Mouse (Mus musculus) common myeloid progenitor, adult 5-6 weeks (primary cell): ENCODE data around the gene Sf3a3. TPM values are rescaled to one million over a fixed set of nuclear protein-coding genes. Genes with fewer than 3 reads are reported as not detected.
"Not testable (repeated sequence)": the region's sequence is repeated elsewhere in the genome, so short reads cannot be mapped to it uniquely, and the experiment has no call there.

ENCODE experiments used
- ATAC-seq: replicated peaks from 2 replicates; pipeline ENCODE4 v1.8.0; 2016; ENCODE audit warnings: low read depth, mild to moderate bottlenecking, moderate TSS enrichment, inconsistent platforms; ENCODE audit not compliant: poor library complexity, severe bottlenecking
- total RNA-seq: library from RNA; stranded (forward); fragments of 200-1000, 187-1606 nt; gene quantifications from 2 replicates; pipeline ENCODE4 v1.2.3, GENCODE M21; 2017

The Sf3a3 gene
- total RNA-seq, 1 experiment from 2014 or later: 162 TPM

DNA sequence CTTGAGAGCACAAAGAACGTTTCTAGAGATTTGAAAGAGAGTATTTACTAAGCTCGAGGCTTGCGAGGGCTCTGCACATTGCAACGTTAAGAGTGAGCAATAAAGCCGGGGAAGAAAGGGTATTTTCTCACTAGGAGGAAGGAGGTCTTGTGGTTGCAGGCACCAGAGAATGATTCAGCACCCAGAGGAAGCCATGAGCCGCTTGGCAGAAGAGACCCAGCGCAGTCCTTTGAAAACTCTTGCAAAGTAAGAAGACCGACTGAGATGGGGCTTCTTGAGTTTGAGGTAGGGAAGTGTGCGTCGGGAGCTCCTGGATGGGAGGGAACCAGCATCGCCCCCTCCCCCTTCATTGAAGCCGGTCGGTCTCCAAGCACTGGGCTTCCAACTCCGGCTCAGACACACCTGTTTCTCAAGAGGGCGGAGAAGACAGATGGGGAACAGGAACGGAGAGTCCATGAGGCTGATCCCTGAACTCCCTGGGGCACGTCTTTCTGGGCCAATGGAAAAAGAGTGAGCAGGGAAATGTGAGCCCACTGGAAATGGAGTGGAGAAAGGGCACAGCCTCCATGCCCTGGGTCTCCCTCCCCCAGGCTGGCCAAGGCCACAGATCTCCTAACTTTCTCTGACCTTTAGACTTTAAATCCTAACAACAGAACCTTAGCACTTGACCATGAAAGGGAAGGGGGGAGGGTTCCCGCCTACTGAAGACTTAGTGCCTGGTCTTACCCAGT lies 18.6 kb upstream of the Sf3a3 start:
- ATAC-seq: peak; percentile 42

DNA sequence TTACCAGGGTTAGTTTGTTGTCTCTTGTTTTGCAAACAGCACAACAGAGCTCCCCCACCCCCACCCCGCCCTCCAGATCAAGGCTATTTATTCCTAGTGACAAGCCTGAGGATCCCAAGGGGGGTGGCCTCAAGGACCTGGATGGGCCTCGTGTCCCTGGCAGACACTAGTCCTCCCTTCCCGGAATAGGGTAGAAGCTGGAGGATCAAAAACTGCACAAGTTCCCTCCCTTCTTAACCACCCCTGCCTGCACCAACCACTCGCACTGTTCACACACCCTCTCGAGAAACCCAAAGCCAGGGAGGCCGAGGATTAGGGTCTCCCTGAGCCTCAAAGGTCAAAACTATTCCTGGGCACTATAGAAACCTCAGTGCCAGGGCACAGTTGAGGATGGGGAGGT lies 14.8 kb upstream of the Sf3a3 start:
- ATAC-seq: no peak

DNA sequence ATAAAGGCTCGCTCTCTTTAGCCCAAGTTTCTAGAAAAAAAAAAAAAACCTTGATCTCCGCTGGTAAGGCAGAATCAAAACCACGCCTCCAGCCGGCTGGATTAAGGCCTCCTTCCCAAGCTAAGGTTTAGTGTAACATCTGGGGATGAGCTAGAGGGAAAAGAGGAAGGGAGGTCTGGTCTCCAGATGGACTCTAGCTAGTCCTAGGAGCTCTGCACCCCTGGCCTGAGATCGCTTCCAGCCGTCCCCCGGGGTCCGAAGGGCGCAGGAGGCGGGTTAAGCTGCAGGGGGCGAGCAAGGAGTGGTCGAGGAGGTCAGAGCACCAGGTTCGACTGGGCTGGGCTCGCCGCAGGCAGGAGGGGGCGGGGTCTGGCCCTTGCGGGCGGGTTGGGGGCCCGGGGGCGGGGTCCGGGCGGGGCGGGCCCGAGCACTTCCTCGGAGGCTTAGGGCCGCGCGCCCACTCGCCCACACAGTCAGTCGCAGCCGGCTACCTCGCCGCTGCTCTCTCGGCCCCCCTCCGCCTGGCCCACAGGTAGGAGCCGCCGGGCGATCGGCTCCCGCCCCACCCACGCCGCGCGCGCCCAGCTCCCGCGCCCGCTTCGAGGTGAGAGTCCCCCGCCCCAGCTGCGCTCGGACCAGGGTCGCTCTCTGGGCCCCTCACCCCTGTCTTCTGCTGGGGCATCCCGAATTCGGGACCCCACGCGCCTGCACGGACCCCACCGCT lies 14.2 kb upstream of the Sf3a3 start, which contains the start of gene Fhl3:
Gene Fhl3 (plus strand): TSS at position 454 of the 724 bp plus-strand sequence.
- ATAC-seq: peak; percentile 45

DNA sequence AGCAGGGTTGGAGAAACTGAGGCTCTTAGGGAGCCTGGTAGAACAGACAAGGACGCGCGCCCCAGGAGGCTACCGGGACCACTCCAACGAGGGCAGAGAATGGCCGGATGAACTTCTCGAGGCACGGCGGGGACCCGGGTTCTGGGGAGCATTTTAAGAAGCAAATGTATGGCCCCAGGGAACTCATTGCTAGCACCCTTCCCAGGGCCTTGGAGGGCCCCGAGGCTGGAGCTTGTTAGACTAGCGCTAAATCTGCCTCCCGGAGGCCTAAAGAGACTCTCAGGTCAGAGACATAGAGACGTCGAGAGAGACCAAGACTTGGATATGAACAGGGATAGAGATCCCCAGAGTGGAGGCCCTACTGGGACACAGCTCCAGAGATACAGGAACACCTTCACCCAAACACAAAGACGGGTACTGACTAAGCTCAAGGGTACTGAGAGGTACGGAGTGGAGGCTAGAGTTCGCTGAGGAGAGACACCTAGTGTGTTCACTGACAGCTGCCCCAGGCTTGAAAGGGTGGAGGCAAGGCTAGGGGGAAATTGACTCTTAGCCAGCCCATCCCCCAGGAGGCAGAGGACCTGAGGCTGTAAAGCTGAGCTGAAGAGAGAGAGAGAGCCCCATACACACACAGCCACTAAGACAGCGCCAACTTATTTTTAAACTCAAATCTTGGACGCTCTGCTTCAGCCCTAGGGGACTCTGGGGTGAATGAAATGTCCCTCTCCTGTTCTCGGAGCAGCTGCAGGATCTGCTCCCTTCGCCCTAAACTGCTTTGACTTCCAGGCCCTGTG lies 13.3 kb upstream of the Sf3a3 start:
- no peak; the same call in 1 of the 2 replicates for ATAC-seq

DNA sequence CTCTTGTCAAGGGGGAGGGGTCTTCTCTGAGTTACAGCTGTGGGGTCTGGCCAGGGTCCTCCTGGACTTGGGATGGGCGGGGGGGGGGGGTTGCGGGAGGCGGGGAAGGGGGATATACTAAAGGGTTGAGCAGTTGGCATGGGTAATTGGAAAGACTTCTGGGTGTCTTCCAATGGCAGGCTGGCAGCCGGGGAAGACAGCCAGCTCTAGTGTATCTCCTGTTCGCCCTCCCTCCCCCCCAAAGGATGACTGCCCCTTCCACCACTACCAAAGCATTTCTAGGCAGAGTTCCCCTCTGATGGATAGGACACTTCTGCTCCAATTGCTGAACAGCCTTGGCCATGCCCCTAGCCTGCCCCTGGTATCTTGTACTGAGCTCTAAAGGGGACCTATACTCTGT lies 12.7 kb upstream of the Sf3a3 start:
- no peak for ATAC-seq

DNA sequence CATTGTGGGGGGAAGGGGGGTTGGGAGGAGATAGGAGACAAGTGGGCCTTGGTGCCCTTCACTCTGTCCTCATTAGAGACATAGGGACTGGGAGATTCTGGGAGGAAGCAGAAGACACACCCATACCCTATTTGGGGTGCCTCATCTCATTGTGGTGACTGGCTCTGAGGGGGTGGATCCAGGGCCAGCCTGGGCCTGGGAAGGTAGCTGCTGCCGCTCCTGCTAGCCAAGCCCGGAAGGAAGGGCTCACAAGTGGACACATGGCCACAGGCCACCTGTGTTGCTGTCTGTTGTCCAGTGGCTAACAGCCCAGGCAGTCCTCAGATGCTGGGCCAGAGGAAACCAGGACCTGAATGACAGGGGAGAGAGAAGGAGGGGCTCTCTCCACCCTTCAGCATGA lies 11.2 kb upstream of the Sf3a3 start:
- peak; percentile 26; the same call in 1 of the 2 replicates for ATAC-seq

DNA sequence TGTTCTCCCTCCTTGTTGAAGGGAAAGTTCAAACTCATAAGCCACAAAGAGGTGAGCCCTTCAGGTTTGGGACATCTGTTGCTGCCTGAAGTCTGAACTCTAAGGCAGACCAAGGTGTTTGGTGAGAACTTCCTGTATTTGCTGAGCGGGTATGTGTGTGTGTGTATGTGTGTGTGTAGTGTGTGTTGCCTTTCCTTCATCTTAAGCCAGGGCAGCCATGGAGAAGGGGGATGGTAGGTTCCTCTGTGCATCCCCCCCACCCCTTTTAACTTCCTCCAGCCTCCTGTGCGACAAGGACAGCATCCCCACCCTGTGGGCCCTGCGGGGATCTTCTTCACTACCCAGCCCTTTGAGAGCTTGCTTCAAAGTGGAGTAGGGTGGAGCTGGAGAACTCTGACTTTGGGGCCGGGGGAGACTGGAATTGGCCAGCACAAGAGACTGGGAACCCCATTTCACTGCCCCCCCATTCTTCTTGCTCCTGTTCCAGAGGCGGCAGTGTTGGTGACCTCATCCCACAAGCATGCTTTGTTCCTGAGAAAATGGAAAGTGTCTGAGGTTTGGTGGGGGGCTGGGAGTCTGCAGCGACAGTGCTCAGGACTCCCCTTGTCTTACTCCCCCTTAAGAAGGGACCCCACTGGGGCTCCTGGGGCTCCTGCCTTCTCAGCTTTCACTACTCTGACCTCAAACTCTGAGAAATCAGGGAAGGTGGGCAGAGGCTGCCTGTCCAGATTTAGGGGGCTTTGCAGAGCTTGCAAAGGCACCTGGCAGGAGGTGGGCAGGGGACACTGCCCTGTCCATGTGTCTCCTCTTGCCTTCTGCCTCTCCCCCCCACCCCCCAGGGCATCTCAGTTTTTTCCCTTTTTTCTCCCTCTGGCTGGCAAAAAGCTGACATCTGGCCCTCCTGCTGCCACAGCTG lies 10.4 kb upstream of the Sf3a3 start:
- no peak for ATAC-seq

DNA sequence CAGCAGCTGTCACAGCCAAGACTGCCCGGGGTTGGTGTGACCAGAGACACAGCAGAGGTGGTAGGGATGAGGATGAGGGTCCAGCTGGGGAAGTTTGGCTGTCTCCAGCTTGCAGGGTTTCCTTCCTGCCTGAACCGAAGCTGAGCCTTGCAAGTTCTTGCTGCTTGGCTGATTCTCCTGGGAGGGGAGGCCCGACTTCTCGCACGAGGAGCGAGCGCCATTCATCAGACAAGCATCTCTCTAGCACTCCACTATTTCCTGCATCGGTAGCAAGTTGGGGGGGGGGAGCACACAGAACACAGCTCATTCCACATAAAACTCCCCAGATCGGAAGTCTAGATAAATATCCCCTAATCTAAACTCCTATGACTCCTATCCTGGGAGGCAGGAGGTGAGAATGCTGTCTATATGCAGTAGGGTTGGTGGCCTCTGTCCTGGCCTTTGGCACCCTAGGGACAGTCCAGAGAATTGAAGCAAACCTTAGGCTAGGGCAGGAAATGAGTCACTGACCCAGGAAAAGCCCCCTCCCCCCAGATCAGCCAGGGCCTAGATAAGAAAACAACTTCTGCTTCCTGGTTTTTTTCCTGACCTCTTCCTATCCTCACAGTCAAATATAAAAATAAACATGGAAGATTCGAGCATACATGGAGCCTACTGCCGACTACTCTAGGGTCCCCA lies 9.6 kb upstream of the Sf3a3 start:
- peak; percentile 17 for ATAC-seq

DNA sequence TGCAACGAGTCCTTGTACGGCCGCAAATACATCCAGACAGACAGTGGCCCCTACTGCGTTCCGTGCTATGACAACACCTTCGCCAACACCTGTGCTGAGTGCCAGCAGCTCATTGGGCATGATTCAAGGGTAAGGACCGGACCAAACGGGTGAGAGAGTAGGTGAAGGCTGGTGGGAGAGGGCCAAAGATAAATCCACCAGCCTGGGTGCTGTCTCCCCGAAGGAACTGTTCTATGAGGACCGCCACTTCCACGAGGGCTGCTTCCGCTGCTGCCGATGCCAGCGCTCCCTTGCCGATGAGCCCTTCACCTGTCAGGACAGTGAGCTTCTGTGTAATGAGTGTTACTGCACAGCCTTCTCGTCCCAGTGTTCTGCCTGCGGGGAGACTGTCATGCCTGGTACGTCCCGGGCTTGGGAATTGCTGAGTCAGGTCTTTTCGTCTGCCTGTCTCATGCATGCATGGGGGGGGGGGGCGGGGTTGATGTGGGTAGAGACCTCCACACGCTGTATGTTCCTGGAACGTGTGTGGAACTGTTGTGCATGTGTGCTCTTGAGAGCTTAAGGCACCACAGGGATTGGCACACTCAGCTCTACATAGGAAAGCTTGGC lies 8.8 kb upstream of the Sf3a3 start:
- ATAC-seq: no peak

DNA sequence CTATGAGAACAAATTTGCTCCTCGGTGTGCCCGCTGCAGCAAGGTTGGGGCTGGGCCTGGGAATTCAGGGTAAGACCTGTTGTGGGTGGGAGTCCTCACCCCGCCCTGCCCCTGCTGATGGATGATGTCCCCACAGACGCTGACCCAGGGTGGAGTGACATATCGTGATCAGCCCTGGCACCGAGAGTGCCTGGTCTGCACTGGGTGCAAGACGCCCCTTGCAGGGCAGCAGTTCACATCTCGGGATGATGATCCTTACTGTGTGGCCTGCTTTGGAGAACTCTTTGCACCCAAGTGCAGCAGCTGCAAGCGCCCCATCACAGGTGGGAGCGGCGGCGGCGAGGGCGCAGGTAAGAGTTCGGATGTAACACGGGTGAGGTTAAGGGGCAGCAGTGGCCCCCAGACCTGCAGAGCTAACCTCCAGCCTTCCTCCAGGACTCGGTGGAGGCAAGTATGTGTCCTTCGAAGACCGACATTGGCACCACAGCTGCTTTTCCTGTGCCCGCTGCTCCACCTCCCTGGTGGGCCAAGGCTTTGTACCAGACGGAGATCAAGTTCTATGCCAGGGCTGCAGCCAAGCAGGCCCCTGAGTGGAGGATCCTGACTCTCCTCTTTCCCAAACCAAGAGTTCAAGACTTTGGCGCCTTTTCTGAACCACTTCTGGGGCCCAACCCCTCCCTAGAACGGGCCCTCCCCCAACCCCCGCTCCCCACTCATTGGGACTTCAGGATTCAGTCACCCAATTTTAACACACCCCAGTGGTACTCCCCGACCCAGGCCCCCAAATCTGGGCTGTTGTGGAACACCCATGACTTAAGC lies 7.0 kb upstream of the Sf3a3 start:
- ATAC-seq: not testable (repeated sequence)

DNA sequence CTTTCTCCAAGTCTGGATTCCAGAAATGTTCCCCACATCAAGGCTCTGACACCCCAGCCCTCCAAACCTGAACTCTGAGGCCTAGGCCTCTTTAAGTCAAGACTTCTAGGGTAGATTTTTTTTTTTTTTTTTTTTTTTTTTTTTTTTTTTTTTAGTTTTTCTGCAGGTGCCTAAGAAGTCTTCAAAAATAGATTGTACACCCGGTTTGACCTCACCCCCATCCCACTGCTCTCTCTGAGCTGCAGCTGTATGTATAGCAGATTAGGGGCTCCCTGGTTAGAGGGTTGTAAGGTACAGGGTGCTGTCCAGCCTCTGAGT lies 6.4 kb upstream of the Sf3a3 start:
- ATAC-seq: not testable (repeated sequence)

DNA sequence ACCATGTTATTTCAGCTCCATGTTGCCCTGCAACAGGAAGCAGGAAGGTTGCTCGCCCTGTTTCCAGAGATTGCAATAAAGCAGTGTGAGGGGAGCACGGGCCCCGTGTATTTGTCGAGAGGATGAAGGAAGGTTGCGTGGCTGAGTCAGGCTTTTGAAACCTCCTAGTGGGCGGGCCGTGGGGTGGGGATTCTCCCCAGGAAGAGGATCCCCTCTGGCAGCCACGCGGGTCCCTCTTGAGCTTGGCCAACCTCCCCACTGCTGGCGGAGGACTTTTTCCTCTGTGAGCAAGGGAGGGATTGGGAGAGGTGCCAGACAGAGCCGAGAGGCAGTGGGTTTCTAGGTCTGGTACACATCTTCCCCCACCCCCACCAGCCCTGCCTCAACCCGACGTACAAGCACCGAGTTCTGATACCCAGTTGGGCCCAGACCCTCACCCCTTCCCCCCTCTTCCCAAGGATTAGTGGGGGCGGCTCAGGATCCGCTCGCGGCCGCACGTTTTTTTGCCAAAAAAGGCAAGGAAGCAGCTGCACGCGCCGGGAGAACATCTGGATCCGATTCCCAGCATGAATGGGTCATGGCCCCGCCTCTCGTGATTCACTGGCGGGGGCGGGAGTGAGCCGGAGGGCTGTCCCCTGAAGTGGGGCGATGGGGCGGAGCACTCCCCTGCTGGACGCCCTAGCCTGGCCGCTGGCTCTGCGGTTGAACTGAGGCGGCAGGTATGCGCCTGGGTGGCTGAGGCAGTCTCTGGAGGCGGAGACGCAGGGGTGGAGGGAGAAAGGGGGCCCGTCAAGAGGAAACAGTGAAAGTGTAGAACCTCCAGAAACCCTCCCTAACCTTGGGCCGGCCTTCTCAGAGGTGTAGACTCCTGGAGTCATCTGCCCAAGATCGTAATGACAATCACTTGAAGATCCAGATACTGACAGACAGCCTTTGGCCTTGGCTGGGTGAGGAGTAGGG lies 5.8 kb upstream of the Sf3a3 start:
- ATAC-seq: peak; percentile 68

DNA sequence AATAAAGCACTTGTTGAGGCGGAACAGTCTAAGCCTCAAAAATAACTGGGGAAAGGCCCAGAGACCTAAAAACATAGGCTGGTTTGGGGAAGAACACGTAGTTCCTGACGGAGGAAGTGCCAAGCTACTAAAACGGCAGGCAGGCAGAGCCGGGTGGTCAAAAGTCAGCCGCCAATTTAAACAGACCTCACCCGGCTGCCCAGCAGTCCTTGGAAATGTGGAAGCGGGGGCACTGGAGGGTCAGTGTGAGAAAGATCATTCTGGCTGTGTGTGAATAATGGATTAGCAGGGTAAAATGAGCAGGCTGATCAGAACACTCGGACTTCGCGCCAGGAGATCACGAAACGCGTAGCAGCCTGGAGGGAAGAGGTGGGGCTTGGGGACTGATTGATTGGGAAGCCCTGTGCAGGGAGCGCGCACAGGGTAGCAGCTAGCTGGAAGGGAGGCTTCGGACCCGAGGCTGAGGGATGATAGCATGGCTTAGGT lies 4.6 kb upstream of the Sf3a3 start:
- no peak for ATAC-seq

DNA sequence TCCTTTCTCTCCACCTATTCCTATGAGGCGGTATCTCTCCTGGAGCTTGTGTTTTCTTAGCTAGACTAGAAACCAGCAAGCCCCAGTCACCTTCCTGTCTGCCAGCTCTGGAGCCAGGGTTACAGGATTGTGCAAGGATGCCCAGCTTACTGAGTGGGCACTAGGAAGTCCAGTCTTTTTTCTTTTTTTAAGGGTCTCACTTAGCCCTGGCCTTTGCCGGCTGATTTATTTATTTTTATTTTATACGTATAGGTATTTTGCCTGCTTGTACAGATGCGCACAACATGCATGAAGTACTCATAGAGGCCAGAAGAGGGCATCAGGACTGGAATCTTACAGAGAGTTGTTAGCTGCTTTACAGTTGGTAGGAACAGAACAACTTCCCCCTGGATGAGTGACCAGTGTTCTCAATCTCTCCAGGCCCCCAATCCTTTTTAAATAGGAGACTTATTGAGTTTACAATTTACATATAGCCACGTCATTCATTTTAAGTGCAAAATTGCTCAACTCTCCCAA lies 3.7 kb upstream of the Sf3a3 start:
- peak; percentile 34 for ATAC-seq

DNA sequence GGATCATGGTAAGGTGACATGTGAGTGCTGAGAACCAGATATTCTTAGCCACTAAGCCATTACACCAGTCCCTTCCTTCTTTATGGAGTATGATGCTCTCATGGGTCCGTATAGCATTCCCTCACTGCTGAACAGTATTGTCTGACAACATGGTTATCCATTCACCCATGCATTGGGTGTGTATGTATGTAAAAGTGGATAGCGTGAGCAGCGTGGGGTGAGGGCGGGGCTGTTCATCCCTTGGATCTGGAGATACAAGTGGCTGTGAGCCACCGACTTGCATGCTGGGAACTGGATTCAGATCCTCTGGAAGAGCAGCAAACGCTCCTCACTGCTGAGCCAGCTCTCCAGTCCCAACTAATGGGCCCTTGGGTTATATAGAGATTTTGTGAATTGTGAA lies 2.0 kb upstream of the Sf3a3 start:
- ATAC-seq: no peak

DNA sequence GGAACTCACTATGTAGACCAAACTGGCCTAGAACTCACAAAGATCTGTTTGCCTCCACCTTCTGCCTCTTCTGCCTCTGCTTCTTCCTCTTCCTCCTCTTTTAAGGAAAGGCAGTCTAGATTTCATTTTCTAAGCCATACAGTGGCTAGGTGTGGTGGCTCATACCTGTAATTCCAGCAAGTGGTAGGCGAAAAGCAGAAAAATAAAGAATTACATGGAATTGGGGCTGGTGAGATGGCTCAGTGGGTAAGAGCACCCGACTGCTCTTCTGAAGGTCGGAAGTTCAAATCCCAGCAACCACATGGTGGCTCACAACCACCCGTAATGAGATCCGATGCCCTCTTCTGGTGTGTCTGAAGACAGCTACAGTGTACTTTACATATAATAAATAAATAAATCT lies 726 bp upstream of the Sf3a3 start:
- not testable (repeated sequence) for ATAC-seq

DNA sequence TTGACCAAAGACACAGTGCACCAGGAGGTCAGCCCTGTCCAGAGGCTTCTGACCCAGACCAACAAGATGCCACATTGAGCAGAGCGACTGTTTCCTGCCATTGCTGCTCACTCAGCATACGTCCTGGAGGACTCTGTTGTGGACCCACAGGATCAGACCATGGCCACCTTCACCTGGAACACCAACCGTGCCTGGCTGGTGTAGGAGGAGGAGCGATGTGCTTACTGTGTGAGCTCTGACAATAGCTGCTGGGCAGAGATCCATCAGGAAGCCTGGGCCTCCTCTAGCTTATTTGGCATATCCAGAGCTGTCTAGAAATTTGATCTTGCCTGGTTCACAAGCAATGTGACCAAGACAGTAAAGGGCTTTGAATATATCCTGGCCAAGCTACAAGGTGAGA lies 4.5 kb downstream of the Sf3a3 start:
- ATAC-seq: no peak
